Mouse (Mus musculus) myocyte (in vitro differentiated cells): ENCODE data around the gene Cd200r4. TPM values are rescaled to one million over a fixed set of nuclear protein-coding genes. Genes with fewer than 3 reads are reported as not detected.
A peak's percentile ranks its signal among the peaks of the same experiment; 100 is the strongest.
"Not testable (repeated sequence)": the region's sequence is repeated elsewhere in the genome, so short reads cannot be mapped to it uniquely, and the experiment has no call there.

Experiments used
- H3K27me3 ChIP-seq: one replicate; pipeline ENCODE4 v1.6.1; 2011; ENCODE audit not compliant: control insufficient read depth, insufficient read depth, insufficient read length
- H3K36me3 ChIP-seq: one replicate; pipeline ENCODE4 v1.6.1; 2011; ENCODE audit not compliant: control insufficient read depth, insufficient read depth
- H3K4me2 ChIP-seq: one replicate; pipeline ENCODE4 v1.6.1; 2011; ENCODE audit warnings: low read depth, control low read depth
- H3K4me3 ChIP-seq: one replicate; pipeline ENCODE4 v1.5.1; 2011; ENCODE audit warnings: mild to moderate bottlenecking, control low read depth, moderate library complexity
- H3K79me2 ChIP-seq: one replicate; pipeline ENCODE4 v1.6.1; 2011; ENCODE audit not compliant: control insufficient read depth, insufficient read depth
- H3ac ChIP-seq: one replicate; pipeline ENCODE4 v1.6.1; 2011; ENCODE audit not compliant: control insufficient read depth, insufficient read length
- CEBPB ChIP-seq: IDR thresholded peaks from 2 replicates; pipeline ENCODE4 v1.6.1; 2011; ENCODE audit warnings: mild to moderate bottlenecking, moderate library complexity; ENCODE audit not compliant: poor library complexity, insufficient read depth, severe bottlenecking
- E2F4 ChIP-seq: IDR thresholded peaks from one replicate; pipeline ENCODE4 v1.6.1; 2011; ENCODE audit warnings: mild to moderate bottlenecking, control low read depth, moderate library complexity; ENCODE audit not compliant: insufficient read depth
- MAX ChIP-seq: IDR thresholded peaks from one replicate; pipeline ENCODE4 v1.6.1; 2011; ENCODE audit warnings: low read depth, mild to moderate bottlenecking, control low read depth
- MYOD1 ChIP-seq, 3 experiments: IDR thresholded peaks; one replicate each; pipeline ENCODE4 v1.6.1; 2011; ENCODE audit warnings: control low read depth in 2 of 3, low read depth in 2 of 3, mild to moderate bottlenecking in 2 of 3, moderate library complexity in 1 of 3; ENCODE audit not compliant: insufficient read length in 2 of 3, control insufficient read depth in 1 of 3
- MYOG ChIP-seq, 3 experiments: IDR thresholded peaks; one replicate each; pipeline ENCODE4 v1.6.1; 2011; ENCODE audit warnings: control low read depth in 2 of 3, low read depth in 2 of 3, mild to moderate bottlenecking in 2 of 3; ENCODE audit not compliant: insufficient read length in 2 of 3, control insufficient read depth in 1 of 3, insufficient read depth in 1 of 3
- POLR2A ChIP-seq: IDR thresholded peaks from one replicate; pipeline ENCODE4 v1.6.1; 2011; ENCODE audit warnings: low read depth, mild to moderate bottlenecking, control low read depth, moderate library complexity; ENCODE audit not compliant: insufficient read length
- POLR2AphosphoS2 ChIP-seq: IDR thresholded peaks from one replicate; pipeline ENCODE4 v1.6.1; 2011; ENCODE audit warnings: low read depth, control low read depth; ENCODE audit not compliant: insufficient read length
- REST ChIP-seq: IDR thresholded peaks from one replicate; pipeline ENCODE4 v1.6.1; 2011; ENCODE audit warnings: mild to moderate bottlenecking, control low read depth, moderate library complexity; ENCODE audit not compliant: insufficient read depth, insufficient read length
- SRF ChIP-seq: IDR thresholded peaks from one replicate; pipeline ENCODE4 v1.6.1; 2011; ENCODE audit warnings: low read depth; ENCODE audit not compliant: control insufficient read depth, insufficient read length
- TCF12 ChIP-seq: IDR thresholded peaks from one replicate; pipeline ENCODE4 v1.6.1; 2011; ENCODE audit warnings: mild to moderate bottlenecking, control low read depth; ENCODE audit not compliant: poor library complexity, insufficient read depth, severe bottlenecking
- TCF3 ChIP-seq: IDR thresholded peaks from one replicate; pipeline ENCODE4 v1.6.1; 2011; ENCODE audit warnings: low read depth, control low read depth; ENCODE audit not compliant: insufficient read length
- USF1 ChIP-seq: IDR thresholded peaks from one replicate; pipeline ENCODE4 v1.6.1; 2011; ENCODE audit warnings: low read depth, mild to moderate bottlenecking, control low read depth, moderate library complexity
- polyA plus RNA-seq: library from polyadenylated mRNA; unstranded; fragments of >200 nt; fragmentation: generic; extraction: Trizol; gene quantifications from one replicate; pipeline ENCODE4 v1.2.1, GENCODE M21; 2012; ENCODE audit warnings: missing spikeins

Cd200r4 gene
- polyA plus RNA-seq, 1 experiment = 0.02 TPM

DNA sequence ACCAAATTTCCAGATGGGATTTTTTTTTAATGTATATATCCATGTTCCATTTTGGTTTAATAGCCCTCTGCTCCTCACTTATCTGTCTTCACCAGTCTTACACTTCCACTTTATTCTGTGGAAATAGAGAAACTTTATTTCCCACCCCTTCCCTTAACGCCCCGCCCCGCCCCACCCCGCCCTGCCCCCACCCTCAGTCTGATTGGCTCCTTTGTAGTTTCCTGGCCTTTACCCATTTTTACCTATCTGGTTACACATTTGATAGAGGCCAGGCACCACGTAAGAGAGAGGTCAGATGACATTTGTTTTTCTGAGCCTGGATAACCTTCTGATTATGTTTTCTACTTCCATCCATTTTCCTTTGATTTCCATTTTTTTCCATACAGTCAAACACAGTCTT lies 32.0 kb upstream of the Cd200r4 start:
- Histone ChIP-seq H3K36me3 (no peaks in the 10 kb centered on the region), H3K4me2 (no peak overlapping the region), H3K79me2 (no peaks in the 10 kb centered on the region), H3ac (no peak overlapping the region), H3K27me3 (no peaks in the 10 kb centered on the region), H3K4me3 (no peak overlapping the region)
- TF ChIP-seq POLR2AphosphoS2 (no peak), POLR2A (no peak), TCF3 (no peak), CEBPB (no peak)

DNA sequence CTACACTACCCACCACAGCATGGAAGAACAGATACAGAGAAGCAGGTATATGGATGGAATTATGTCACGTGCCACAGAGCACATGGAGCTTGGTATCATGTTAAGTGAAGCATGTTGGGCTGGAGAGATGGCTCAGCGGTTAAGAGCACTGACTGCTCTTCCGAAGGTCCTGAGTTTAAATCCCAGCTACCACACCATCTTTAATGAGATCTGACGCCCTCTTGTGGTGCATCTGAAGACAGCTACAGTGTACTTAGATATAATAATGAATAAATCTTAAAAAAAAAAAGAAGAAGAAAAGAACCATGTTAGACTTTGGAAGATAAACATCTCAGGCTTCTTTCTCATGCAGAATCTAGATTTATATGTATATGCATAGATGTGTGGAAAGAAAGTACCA lies 30.8 kb upstream of the Cd200r4 start:
- Histone ChIP-seq H3K36me3 (no peaks in the 10 kb centered on the region), H3K27me3 (no peaks in the 10 kb centered on the region), H3K4me2 (no peak overlapping the region), H3K79me2 (no peaks in the 10 kb centered on the region), H3ac (no peak overlapping the region), H3K4me3 (no peak overlapping the region)
- TF ChIP-seq POLR2A (no peak), TCF3 (no peak), CEBPB (no peak), TCF12 (no peak), SRF (no peak), E2F4 (no peak), MYOG (IDR thresholded peaks at IDR 0.05; ENCODE audit: control insufficient read depth in 1 of 3, insufficient read depth in 1 of 3, insufficient read length in 2 of 3, low read depth in 2 of 3) (no peak), POLR2AphosphoS2 (no peak), MAX (no peak), REST (no peak), USF1 (no peak)

DNA sequence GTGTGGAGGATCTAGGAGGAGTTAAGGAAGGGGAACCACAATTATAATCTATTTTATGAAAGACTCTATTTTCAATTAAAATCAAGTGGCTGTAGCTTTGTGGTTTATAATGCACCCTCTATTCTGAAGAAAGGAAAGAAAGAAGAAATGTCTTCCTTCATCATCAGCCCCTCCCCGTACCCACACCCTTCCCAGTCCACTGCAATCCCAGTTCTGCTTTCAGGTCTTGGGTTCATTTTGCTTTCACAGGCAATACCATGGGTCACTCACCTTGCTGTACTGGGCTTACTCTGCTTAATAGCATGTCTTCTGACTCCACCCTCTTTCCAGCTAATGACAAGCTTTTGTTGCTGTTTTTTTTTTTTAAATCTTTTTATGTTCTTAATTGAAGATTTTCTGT lies 24.6 kb upstream of the Cd200r4 start:
- no peak overlapping the region for H3K4me3 ChIP-seq
- H3K36me3 ChIP-seq = no peaks in the 10 kb centered on the region
- H3ac ChIP-seq = no peak overlapping the region
- no peaks in the 10 kb centered on the region for H3K79me2 ChIP-seq
- TF ChIP-seq TCF12 = no peak
- no peak for TF ChIP-seq TCF3
- no peak for TF ChIP-seq MAX
- no peak for TF ChIP-seq MYOG (IDR thresholded peaks at IDR 0.05; ENCODE audit: control insufficient read depth in 1 of 3, insufficient read depth in 1 of 3, insufficient read length in 2 of 3, low read depth in 2 of 3)
- no peak for TF ChIP-seq E2F4
- no peak for TF ChIP-seq REST
- TF ChIP-seq MYOD1 (IDR thresholded peaks at IDR 0.05; ENCODE audit: control insufficient read depth in 1 of 3, insufficient read length in 2 of 3, low read depth in 2 of 3) = no peak
- no peak for TF ChIP-seq POLR2A
- TF ChIP-seq POLR2AphosphoS2 = no peak
- TF ChIP-seq USF1 = no peak
- TF ChIP-seq CEBPB = no peak
- TF ChIP-seq SRF = no peak
- no peak overlapping the region for H3K4me2 ChIP-seq
- H3K27me3 ChIP-seq = no peaks in the 10 kb centered on the region

DNA sequence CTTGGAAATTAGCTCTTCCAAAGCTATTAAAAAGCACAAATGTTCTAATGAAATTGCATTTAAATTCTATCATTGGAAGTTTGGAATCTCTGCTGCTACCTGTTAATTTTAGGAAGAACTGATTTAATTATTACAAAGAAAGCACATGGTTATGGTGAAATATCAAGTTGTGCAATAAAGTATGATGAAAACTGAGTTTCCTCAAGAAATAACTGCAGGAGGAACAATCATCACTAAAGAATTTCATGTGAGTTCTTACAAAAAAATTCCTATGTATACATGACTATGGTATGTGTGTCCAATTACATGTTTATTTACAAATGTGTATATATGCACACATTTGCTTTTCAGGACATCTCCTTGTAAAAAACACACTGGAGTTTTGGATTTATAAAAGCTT lies 17.1 kb upstream of the Cd200r4 start:
- Histone ChIP-seq H3K36me3 (no peaks in the 10 kb centered on the region), H3K4me2 (no peak overlapping the region), H3K4me3 (no peak overlapping the region), H3K79me2 (no peaks in the 10 kb centered on the region), H3ac (no peak overlapping the region), H3K27me3 (no peaks in the 10 kb centered on the region)
- no peak for TF ChIP-seq USF1
- TF ChIP-seq TCF3 = no peak
- peak; percentile 66; the same call in 1 of the 2 replicates for TF ChIP-seq CEBPB
- no peak for TF ChIP-seq POLR2A
- no peak for TF ChIP-seq MAX

DNA sequence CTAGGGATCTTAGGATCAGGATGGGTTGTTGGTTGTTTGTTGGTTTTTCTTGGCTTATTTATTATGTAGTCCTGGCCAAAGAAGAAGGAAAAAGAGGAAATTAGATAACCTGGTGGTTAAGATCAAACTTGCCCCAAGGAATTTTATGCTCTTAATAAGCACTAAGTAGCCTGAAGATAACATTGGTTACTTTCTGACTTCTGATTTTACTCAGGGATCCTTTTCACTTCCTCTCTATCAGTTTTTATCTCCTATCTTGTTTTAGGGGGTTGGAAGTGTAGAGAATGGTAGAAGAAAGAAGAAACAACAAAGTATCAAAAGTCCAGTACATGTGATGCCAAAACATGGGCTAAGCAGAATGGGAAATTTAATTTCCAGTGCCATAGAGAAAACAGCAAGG lies 5.6 kb upstream of the Cd200r4 start:
- no peak overlapping the region for H3K4me3 ChIP-seq
- no peaks in the 10 kb centered on the region for H3K36me3 ChIP-seq
- H3K4me2 ChIP-seq = no peak overlapping the region
- no peak overlapping the region for H3ac ChIP-seq
- no peaks in the 10 kb centered on the region for H3K79me2 ChIP-seq
- no peaks in the 10 kb centered on the region for H3K27me3 ChIP-seq
- TF ChIP-seq TCF3 = no peak
- no peak for TF ChIP-seq POLR2AphosphoS2
- TF ChIP-seq MAX = no peak
- TF ChIP-seq SRF = no peak
- TF ChIP-seq MYOD1 (IDR thresholded peaks at IDR 0.05; ENCODE audit: control insufficient read depth in 1 of 3, insufficient read length in 2 of 3, low read depth in 2 of 3) = no peak
- no peak for TF ChIP-seq REST
- TF ChIP-seq E2F4 = no peak
- no peak for TF ChIP-seq USF1
- TF ChIP-seq MYOG (IDR thresholded peaks at IDR 0.05; ENCODE audit: control insufficient read depth in 1 of 3, insufficient read depth in 1 of 3, insufficient read length in 2 of 3, low read depth in 2 of 3) = no peak
- TF ChIP-seq CEBPB = no peak
- no peak for TF ChIP-seq POLR2A
- no peak for TF ChIP-seq TCF12

DNA sequence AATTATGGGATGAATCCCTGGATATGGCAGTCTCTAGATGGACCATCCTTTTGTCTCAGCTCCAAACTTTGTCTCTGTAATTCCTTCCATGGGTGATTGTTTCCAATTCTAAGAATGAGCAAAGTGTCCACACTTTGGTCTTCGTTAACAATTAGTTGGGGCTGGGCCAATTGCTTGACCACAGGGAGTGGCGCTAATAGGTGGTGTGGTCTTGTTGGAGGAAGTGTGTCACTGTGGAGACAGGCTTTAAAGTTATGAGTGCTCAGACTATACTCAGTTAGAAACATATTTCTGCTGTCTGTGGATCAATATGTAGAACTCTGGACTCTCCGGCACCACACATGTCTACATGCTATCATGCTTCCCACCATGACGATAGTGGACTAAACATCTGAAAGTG lies 1.3 kb upstream of the Cd200r4 start:
- H3K27me3 ChIP-seq, H3K4me3 ChIP-seq, H3K4me2 ChIP-seq, H3ac ChIP-seq, H3K36me3 ChIP-seq, H3K79me2 ChIP-seq: not testable (repeated sequence)
